Mouse (Mus musculus) heart, adult 11 months (tissue): ENCODE measurements around the gene Lsg1.

Experiments used
- DNase-seq: peaks from one replicate; pipeline ENCODE4 v3.0.0; 2022

The Lsg1 gene

GRCm38 (mm10) chr16:30516993-30517392, 70.4 kb downstream of the Lsg1 start:
- peak; percentile 83 for DNase-seq

GRCm38 (mm10) chr16:30515418-30515817, 72.0 kb downstream of the Lsg1 start:
- DNase-seq: peak; percentile 73

- peak; percentile 95 for DNase-seq
Observed at GRCm38 (mm10) chr16:30513050-30514024, 74.1 kb downstream of the Lsg1 start.

DNA sequence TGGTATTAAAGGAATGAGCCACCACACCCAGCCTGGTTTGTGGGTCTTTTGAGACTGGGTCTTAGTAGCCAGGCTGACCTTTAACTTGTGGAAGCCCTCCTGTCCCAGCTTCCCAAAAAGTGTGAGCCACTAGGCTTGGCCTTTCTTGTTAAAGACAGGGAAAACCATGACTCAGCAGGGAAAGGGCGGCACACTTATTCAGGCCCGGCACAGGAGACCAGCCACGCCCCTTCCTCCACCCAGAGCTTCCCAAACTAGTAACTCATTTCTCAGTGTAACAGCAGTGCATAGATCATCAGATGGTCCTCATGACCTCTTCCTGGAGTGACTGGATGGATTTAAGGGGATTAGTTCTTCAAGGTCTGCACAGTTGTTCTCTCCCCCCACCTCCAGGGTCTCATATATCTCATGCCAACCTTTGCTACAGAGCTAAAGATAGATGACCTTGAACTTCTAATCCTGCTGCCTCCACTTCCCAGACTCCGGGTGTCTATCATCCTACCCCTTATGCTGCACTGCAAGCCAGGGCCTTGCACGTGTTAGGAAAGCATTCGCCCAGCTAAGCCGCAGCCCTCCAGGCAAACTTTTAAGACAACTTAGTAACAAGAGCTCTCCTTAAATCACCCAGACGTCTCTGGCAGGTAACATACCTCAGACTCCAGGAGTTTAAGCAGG, 74.9 kb downstream of the Lsg1 start:
- DNase-seq: peak; percentile 94

DNA sequence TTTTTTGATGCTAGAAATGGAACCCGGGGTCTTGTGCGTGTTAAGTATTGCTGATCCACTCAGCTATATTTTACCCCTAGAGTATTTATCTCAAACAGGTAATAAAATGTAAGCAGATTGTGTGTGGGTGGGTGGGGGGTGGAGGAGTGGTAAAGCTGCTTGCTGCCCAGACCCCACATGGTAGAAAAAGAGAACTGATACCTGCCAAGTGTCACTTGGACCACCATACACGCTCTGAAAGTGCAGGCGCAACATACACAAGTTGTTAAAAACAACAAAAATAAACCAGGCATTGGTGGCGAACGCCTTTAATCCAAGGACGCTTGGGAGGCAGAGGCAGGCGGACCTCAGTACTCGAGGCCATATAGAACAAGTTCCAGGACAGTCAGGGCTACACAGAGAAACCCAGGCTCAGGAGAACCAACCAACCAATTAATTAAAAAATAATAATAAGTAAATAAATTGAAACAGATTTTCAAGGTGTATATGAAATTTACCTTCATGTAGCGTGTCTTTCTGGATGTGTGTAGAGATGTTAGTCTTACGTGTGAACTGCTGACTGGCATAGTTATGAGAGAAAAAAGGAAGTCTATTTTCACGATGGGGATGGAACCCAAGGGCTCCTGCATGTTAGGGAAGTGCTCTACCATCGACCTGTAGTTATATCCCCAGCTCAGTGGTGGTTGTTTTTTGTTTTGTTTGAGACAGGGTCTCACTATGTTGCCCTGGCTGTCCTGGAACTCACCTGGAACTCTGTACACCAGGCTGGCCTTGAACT, 75.6 kb downstream of the Lsg1 start:
- no peak for DNase-seq

GRCm38 (mm10) chr16:30510504-30511451, 76.6 kb downstream of the Lsg1 start:
- DNase-seq: peak; percentile 99
